Mouse (Mus musculus) NIH3T3 (cell line): ENCODE results near the gene Cbx8.

ENCODE experiments used
- DNase-seq: peaks from one replicate; pipeline ENCODE4 v3.0.0-alpha.2; 2012; ENCODE audit warnings: low read depth

The Cbx8 gene

GRCm38 (mm10) chr11:119050361-119050760, 9.6 kb upstream of the Cbx8 start:
- DNase-seq, result no peak

- no peak for DNase-seq
These were observed 7.4 kb upstream of the Cbx8 start for GRCm38 (mm10) chr11:119048133-119048510.

DNA sequence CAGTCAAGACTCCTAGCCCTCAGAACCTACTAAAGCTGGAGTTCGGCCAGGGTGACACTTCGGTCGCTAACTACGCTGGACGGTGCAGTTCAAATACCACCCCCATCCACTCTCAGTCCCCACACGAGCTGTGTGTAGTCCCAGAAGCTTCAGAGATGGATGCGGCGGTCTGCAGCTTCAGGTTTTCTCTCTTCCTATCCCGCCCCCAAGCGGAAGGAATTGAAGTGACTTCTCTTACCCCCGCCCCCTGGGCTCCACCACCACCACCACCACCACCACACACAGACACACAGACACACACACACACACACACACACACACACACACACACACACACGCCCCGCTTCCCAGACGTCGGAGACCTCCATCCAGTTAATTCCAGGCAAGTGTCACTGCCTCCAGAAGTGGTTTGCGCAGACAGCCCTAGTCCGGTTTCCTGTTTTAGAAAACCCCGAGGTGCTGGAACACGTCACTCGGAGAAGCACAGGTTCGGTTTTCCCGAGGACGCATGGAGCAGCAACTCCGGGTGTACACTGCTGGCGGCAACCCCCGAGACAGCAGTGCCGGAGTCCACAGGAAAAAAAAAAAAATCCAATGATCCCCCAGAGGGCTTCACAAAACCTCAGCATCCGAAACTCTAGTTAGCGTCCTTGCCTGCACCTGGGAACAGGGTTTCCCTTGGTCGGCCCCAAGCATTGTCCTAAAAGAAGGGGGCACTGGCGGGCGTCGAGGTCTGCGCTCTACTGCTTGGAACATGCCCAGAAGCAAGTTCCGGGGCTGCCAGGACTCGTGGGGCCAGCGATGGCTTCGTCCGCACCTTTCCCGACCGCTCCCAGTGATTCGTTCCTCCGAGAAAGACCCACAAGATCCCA, 6.7 kb upstream of the Cbx8 start:
- DNase-seq, result peak; percentile 54

GRCm38 (mm10) chr11:119046601-119047245, 6.0 kb upstream of the Cbx8 start:
- peak; percentile 50 for DNase-seq

DNA sequence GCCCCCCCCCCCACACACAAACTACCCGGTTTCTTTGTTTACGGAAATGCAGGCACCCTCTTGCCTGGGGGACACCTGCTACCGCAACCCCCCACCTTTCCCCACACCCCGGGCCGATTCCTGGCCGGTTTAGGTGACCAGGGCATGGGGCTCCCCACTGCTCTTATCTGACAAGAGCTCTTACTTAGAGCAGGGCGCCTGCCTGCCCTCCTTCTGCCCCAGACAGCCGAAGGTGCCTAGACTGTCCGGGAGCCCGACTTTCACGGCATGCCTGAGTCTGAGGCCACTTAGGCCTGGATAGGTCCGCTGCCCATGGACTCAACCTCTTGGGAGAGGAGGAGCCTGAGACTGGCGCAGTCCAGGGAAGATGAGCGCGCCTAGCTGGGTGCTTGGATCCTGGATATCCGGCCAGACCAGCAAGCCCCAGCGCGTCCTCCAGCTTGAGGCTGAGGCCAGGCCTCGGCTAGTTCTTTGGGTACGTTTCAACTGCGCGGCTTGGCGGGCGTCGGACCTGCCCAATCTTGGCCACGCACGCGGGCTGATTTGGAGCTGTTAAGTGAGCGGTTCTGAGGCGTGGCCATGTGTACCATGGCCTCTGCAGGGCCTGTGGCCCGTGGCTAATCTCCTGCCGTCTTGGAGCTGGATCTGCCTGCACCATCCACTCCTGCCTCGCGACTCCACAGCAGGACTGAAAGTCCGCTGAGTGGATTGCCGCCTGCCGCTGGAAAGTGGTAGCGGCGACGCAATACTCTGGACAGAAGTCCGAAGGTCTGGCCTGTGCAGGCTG, 4.0 kb upstream of the Cbx8 start:
- no peak for DNase-seq

GRCm38 (mm10) chr11:119043761-119044550, 3.2 kb upstream of the Cbx8 start:
- DNase-seq, result peak; percentile 61

DNA sequence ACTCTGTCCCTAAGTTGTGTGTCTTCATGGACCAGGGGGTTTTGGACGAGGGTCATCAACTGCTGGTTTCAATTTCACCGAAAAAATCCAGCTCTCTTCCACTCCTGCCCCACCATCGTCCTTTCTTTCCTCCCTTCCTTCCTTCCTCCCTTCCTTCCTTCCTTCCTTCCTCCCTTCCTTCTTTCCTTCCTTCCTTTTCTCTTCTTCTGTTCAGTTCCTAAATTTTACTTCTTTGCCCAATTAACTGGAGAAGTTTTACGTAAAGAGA, 2.4 kb upstream of the Cbx8 start:
- DNase-seq, result no peak

- peak; percentile 66 for DNase-seq
These were observed 1.9 kb upstream of the Cbx8 start for GRCm38 (mm10) chr11:119042466-119043272.

DNA sequence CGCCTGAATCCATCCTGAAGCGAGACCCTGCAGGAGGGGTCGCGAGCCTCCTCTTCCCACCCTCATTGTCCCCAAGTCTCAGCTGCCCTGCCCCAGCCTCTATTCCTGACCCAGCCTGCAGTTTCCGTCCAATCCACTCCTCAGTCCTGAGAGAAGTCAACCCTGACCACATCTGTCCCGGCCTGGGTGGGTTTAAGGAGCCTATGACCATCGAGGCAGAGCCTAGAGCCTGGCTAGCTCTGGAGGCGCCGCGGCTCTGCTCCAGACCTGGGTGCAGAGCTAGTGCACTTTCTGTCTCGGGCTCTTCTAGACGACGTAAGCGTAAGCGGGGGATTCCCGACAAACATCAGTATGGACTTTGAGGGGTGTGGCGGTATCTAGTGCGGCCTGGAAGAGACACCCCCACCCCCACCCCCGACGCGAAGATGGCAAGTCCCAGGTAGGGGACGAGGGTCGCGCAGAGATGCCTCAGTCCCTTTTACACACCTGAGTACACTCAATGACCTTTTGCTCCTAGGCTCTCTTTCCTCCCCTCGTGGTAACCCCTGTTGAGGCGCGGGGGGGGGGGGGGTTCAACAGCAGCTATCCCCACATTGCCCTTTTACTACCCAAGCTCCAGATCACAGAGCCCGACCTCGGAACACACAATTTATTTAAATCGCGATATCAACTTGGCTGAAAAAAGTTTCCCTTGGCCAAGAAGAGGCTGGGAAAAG, 1.1 kb upstream of the Cbx8 start:
- DNase-seq, result no peak

DNA sequence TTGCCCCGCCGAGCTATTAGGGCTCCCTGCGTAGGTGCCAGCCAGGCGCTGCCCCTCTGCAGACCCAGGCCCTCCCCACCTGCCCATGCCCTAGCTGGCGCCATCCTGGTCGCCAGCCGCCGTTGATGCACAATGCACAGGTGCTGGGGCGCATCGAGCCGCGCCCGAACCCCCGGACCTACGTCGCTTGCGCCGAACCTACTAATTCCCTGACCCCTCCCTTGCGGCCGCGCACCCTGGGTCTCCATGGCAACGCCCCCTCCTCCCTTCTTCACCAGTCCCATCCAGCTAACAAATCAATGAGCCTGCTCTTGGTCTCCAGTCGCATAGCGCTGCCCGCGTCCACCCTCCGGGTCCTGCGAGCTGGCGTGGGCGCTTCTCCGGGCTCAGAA, 552 bp upstream of the Cbx8 start:
- DNase-seq, result peak; percentile 60

DNA sequence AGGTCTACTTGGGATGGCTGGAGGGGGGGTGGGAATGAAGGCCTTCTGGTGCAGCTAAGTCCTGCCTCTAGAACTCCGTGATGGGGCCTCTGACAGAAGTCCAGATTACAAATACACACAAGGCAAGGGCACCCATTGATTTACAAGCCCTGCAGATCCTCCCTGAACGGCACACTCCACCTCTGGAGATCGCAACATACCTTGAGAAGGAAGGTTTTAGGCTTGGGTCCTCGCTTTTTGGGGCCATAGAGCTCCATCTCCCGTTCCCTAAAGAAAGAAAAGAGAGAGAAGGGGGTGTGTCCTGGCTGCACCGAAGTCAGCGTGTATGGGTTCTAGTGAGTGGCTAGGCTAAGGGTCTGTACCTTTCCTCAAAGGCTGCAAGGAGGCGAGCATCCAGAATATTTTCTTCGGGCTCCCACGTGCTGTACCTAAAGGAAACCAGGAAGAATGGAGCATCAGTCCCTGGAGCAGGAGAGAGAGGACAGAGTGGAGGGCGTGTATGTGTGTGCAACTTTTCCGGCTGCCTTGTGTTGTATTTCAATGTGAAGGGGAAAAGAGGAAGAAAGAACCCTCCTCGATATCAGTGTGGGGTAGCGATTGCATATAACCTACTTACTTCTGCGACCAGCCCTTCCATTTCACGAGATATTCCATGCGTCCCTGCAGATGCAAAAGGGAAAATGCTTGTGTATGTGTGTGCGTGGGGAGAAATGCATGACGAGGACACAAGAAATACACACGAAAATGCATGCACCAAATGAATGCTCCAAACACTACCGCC, 847 bp downstream of the Cbx8 start:
- DNase-seq, result no peak

DNA sequence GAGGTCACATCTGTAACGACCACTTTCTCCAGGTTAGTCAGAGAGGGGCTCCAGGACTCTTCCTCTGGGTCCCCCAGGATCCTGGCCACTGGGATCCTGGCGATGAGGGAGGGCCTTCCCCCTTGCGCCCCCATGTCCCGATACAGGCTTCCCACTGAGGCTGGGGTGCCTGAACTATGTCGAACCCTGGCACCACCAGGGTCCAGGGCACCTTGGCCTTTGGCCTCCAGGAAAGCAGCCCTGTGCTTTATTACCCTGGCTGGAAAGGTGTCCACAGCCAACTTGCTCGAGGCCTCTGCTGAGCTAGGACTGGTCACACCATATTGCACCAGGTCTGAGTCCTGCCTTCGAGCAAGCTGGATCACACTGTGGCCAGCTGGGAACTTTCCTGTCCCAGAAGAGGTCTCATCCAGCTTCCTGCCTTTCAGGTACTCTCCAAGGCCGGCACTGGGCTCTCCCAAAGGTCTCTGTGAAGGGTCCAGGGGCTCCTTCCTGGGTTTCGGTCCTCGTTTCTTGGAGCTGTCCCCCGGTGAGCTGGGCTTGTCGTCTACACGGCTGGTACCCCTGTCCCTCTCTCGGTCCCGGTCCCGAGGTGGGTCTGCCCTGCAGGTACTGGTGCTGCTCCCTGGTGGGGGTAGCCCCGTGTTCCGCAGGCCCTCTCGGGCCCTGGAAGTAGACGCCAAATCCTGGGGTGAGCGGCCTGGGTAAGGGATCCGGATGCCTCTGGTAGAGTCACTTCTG, 1.9 kb downstream of the Cbx8 start:
- no peak for DNase-seq

GRCm38 (mm10) chr11:119037780-119038401, 2.9 kb downstream of the Cbx8 start:
- DNase-seq, result peak; percentile 38

- peak; percentile 70 for DNase-seq
These were observed 3.6 kb downstream of the Cbx8 start for GRCm38 (mm10) chr11:119036934-119037779.

- no peak for DNase-seq
These were observed 4.3 kb downstream of the Cbx8 start for GRCm38 (mm10) chr11:119036447-119036846.

DNA sequence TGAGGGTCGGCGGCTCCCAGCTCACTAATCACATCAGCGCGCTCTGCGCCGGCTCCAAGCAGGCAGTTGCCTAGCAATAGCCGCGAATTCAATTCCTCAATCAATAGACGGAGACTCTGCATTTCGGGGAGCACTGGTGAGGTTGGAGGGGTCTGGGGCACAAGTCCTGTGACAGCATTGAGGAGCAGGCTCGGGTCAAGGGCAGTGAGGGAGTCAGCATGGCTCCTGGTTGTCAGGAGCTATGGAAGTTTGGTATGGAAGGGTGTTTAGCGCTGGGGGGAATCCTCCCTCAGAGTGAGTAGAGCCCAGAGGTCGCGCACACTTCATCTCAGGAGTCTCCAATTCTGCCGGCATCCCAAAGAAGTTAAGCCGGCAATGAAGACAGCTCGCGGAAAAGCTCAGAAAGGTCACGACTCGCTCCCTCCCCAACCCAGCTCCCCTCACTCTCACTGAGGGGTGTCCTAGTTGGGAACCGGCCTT, 5.0 kb downstream of the Cbx8 start:
- DNase-seq, result no peak

DNA sequence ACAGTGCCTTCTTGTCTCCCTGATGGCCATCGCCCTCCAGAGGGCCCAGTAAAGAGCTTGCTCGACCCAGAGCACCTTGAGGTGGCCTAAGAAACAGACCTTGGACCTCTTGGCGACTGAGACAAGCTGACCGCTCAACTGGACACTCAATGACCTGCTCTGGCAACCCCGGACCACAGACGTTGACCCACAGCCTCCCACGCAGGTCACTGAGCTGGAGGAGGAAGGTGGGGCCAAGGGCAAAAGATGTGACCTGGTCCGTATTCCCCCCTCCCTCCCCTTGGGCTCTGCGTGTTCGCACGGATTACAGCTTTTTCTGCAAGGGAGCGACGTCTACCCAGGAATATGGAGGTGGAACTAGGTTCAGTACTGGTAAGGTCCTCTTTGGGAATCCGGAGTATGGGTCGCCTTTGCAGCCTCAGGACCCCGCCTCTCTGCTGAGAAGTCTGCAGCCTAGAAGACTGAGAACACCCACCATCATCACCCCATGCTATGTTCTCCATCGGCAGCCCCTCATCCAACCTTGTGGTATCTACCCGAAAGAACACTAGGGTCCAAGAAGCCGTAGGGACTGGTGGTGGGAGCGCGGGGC, 5.6 kb downstream of the Cbx8 start:
- DNase-seq, result no peak
